Mouse (Mus musculus) MEL (cell line): ENCODE data around the gene Acad11. TPM values are rescaled to one million over a fixed set of nuclear protein-coding genes. Genes with fewer than 3 reads are reported as not detected.

Experiments
- DNase-seq: peaks from one replicate; pipeline ENCODE4 v3.0.0; 2011; ENCODE audit warnings: low read depth, low spot score
- H3K27ac ChIP-seq: 2 replicates; pipeline ENCODE4 v1.5.1; 2012; ENCODE audit warnings: low read depth, mild to moderate bottlenecking, control low read depth, low read length, moderate library complexity; ENCODE audit not compliant: control insufficient read depth
- H3K27me3 ChIP-seq, 2 experiments: fragments of 150-350 bp in 1 of 2; sonication (generic) in 1 of 2; 2 replicates each; pipeline ENCODE4 v1.6.1; 2012; ENCODE audit warnings: low read length in 2 of 2, mild to moderate bottlenecking in 2 of 2, improper control_type of control experiment in 1 of 2, moderate library complexity in 1 of 2; ENCODE audit not compliant: insufficient read depth in 2 of 2, control insufficient read depth in 1 of 2
- H3K36me3 ChIP-seq, 2 experiments: 2 replicates each; pipeline ENCODE4 v1.6.1; 2012 to 2014; ENCODE audit warnings: low read length in 2 of 2, improper control_type of control experiment in 1 of 2, inconsistent platforms in 1 of 2, mild to moderate bottlenecking in 1 of 2; ENCODE audit not compliant: insufficient read depth in 2 of 2, control insufficient read depth in 1 of 2
- H3K4me1 ChIP-seq, 2 experiments: fragments of 150-350 bp in 1 of 2; sonication (generic) in 1 of 2; 2 replicates each; pipeline ENCODE4 v1.6.1; 2012; ENCODE audit warnings: low read length in 2 of 2, improper control_type of control experiment in 1 of 2, mild to moderate bottlenecking in 1 of 2; ENCODE audit not compliant: insufficient read depth in 2 of 2, control insufficient read depth in 1 of 2
- H3K4me3 ChIP-seq, 2 experiments: fragments of 150-350 bp in 1 of 2; sonication (generic) in 1 of 2; 2 replicates each; pipeline ENCODE4 v1.5.1; 2012; ENCODE audit warnings: low read depth in 2 of 2, low read length in 2 of 2, mild to moderate bottlenecking in 2 of 2, moderate library complexity in 2 of 2, control low read depth in 1 of 2, improper control_type of control experiment in 1 of 2; ENCODE audit not compliant: control insufficient read depth in 1 of 2, insufficient read depth in 1 of 2
- H3K79me2 ChIP-seq: 2 replicates; pipeline ENCODE4 v1.6.1; 2012; ENCODE audit warnings: mild to moderate bottlenecking, low read length, moderate library complexity; ENCODE audit not compliant: control insufficient read depth, poor library complexity, insufficient read depth
- H3K9ac ChIP-seq: 2 replicates; pipeline ENCODE4 v1.6.1; 2012; ENCODE audit warnings: low read depth, mild to moderate bottlenecking, control low read depth, low read length, moderate library complexity; ENCODE audit not compliant: control insufficient read depth, poor library complexity, severe bottlenecking
- H3K9me3 ChIP-seq: fragments of 150-350 bp; sonication (generic); replicated peaks from 2 replicates; pipeline ENCODE4 v1.6.1; 2012; ENCODE audit warnings: mild to moderate bottlenecking, low read length, improper control_type of control experiment, moderate library complexity; ENCODE audit not compliant: insufficient read depth
- BHLHE40 ChIP-seq: IDR thresholded peaks from 2 replicates; pipeline ENCODE4 v1.6.1; 2012; ENCODE audit warnings: low read depth, mild to moderate bottlenecking, inconsistent platforms, low read length, improper control_type of control experiment, borderline replicate concordance
- CHD2 ChIP-seq: IDR thresholded peaks from 2 replicates; pipeline ENCODE4 v1.6.1; 2011; ENCODE audit warnings: low read length, improper control_type of control experiment
- ELF1 ChIP-seq: IDR thresholded peaks from 2 replicates; pipeline ENCODE4 v1.6.1; 2014; ENCODE audit warnings: low read depth, mild to moderate bottlenecking, inconsistent platforms, low read length, improper control_type of control experiment, moderate library complexity
- ETS1 ChIP-seq: IDR thresholded peaks from 2 replicates; pipeline ENCODE4 v1.6.1; 2012; ENCODE audit warnings: low read depth, mild to moderate bottlenecking, inconsistent platforms, low read length, improper control_type of control experiment, moderate library complexity
- GABPA ChIP-seq: IDR thresholded peaks from 2 replicates; pipeline ENCODE4 v1.6.1; 2012; ENCODE audit warnings: low read depth, mild to moderate bottlenecking, inconsistent platforms, low read length, improper control_type of control experiment, moderate library complexity
- GATA1 ChIP-seq: IDR thresholded peaks from 2 replicates; pipeline ENCODE4 v1.6.1; 2011; ENCODE audit warnings: low read depth, low read length, improper control_type of control experiment
- HCFC1 ChIP-seq: IDR thresholded peaks from 2 replicates; pipeline ENCODE4 v1.6.1; 2012; ENCODE audit warnings: low read depth, mild to moderate bottlenecking, inconsistent platforms, low read length, improper control_type of control experiment, moderate library complexity
- MAFK ChIP-seq: IDR thresholded peaks from 2 replicates; pipeline ENCODE4 v1.6.1; 2011; ENCODE audit warnings: low read depth, mild to moderate bottlenecking, low read length, improper control_type of control experiment, borderline replicate concordance
- MAZ ChIP-seq: IDR thresholded peaks from 2 replicates; pipeline ENCODE4 v1.6.1; 2012; ENCODE audit warnings: low read depth, mild to moderate bottlenecking, inconsistent platforms, low read length, improper control_type of control experiment
- MXI1 ChIP-seq: IDR thresholded peaks from 2 replicates; pipeline ENCODE4 v1.6.1; 2011; ENCODE audit warnings: mild to moderate bottlenecking, low read depth, low read length, improper control_type of control experiment
- MYB ChIP-seq: IDR thresholded peaks from 2 replicates; pipeline ENCODE4 v1.6.1; 2011; ENCODE audit warnings: mild to moderate bottlenecking, low read depth, low read length, improper control_type of control experiment
- MYC ChIP-seq: IDR thresholded peaks from 2 replicates; pipeline ENCODE4 v1.6.1; 2011; ENCODE audit warnings: low read depth, mild to moderate bottlenecking, low read length, improper control_type of control experiment, moderate library complexity
- NELFE ChIP-seq: IDR thresholded peaks from 2 replicates; pipeline ENCODE4 v1.6.1; 2011; ENCODE audit warnings: low read depth, low read length, improper control_type of control experiment
- NRF1 ChIP-seq: IDR thresholded peaks from 2 replicates; pipeline ENCODE4 v1.6.1; 2014; ENCODE audit warnings: low read depth, mild to moderate bottlenecking, inconsistent platforms, low read length, improper control_type of control experiment, moderate library complexity; ENCODE audit not compliant: poor library complexity, insufficient read depth, severe bottlenecking
- RAD21 ChIP-seq: IDR thresholded peaks from 2 replicates; pipeline ENCODE4 v1.6.1; 2011; ENCODE audit warnings: mild to moderate bottlenecking, low read depth, low read length, improper control_type of control experiment
- RCOR1 ChIP-seq: IDR thresholded peaks from 2 replicates; pipeline ENCODE4 v1.6.1; 2012; ENCODE audit warnings: low read depth, mild to moderate bottlenecking, inconsistent platforms, low read length, improper control_type of control experiment
- UBTF ChIP-seq: IDR thresholded peaks from 2 replicates; pipeline ENCODE4 v1.6.1; 2012; ENCODE audit warnings: low read depth, mild to moderate bottlenecking, inconsistent platforms, low read length, improper control_type of control experiment, moderate library complexity, borderline replicate concordance; ENCODE audit not compliant: insufficient read depth
- USF1 ChIP-seq: IDR thresholded peaks from 2 replicates; pipeline ENCODE4 v1.6.1; 2014; ENCODE audit warnings: low read depth, mild to moderate bottlenecking, inconsistent platforms, low read length, improper control_type of control experiment, moderate library complexity
- ZC3H11A ChIP-seq: IDR thresholded peaks from 2 replicates; pipeline ENCODE4 v1.6.1; 2012; ENCODE audit warnings: low read depth, mild to moderate bottlenecking, inconsistent platforms, low read length, improper control_type of control experiment
- ZKSCAN1 ChIP-seq: IDR thresholded peaks from 2 replicates; pipeline ENCODE4 v1.6.1; 2012; ENCODE audit warnings: low read depth, mild to moderate bottlenecking, inconsistent platforms, low read length, improper control_type of control experiment, moderate library complexity
- ZMIZ1 ChIP-seq: IDR thresholded peaks from 2 replicates; pipeline ENCODE4 v1.6.1; 2012; ENCODE audit warnings: low read depth, mild to moderate bottlenecking, inconsistent platforms, low read length, improper control_type of control experiment, moderate library complexity
- polyA plus RNA-seq, 2 experiments: library from polyadenylated mRNA; stranded (reverse) in 1 of 2; unstranded in 1 of 2; fragments of >175 nt in 1 of 2; fragments of >200 nt in 1 of 2; gene quantifications; 2 replicates each; pipeline versions ENCODE4 v1.2.1 to v1.2.4; 2012; ENCODE audit warnings: low replicate concordance in 2 of 2, low read depth in 1 of 2; ENCODE audit not compliant: insufficient read length in 2 of 2, insufficient read depth in 1 of 2, missing spikeins in 1 of 2
- total RNA-seq: library from RNA; depleted of rRNA; stranded (reverse); fragments of 300-350 nt; gene quantifications from 2 replicates; pipeline ENCODE4 v1.2.3, GENCODE M21; 2012

Acad11 gene
- total and polyA plus RNA-seq, 3 experiments, result 14.2 to 16.0 TPM; not detected in 1

DNA sequence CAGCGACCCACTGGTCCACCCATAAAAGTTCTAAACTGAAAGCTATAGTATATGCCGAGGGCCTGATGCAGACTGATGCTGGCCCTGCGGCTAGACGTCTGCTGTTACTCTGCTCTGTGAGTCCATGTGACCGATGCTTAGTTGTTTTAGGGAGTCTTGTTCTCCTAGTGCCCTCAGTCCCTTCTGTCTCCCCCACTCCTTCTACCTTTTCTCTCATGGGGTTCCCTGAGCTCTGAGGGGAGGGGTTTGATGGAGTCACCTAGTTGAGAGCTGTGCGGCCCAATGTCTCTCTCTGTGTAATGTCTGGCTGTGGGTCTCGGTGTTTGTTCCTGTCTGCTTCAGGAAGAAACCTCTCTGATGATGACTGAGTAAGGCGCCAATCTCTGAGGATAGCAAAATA is 36.0 kb upstream of the Acad11 start (continued):
- TF ChIP-seq BHLHE40, result no peak
- no peak for TF ChIP-seq NELFE

DNA sequence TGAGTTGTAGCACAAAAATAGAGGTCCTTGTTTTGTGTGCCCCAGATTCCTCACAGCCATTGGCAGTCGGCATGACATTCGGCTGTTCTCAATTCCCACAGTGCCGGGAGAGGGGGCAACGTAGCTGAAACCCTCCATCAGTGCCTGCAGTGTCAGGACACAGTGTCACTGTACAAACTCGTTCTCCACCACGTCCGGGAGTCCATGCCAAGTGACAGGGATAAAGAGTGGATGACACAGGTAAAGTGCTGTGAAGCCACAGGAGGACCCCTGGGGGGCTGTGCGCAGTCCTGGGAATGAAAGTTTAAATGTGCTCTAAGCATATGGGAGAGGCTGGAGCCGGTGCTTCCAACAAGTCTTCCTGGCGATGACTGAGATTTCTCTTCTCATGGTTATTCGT is 33.3 kb upstream of the Acad11 start:
- Histone ChIP-seq H3K4me1 (no peaks in the 10 kb centered on the region), H3K9ac (no peak overlapping the region), H3K79me2 (no peaks in the 10 kb centered on the region), H3K36me3 (no peaks in the 10 kb centered on the region), H3K4me3 (no peak overlapping the region), H3K27ac (no peak overlapping the region), H3K9me3 (no peaks in the 10 kb centered on the region), H3K27me3 (no peaks in the 10 kb centered on the region)
- no peak for TF ChIP-seq MAZ
- no peak for TF ChIP-seq USF1
- no peak for TF ChIP-seq NRF1
- no peak for TF ChIP-seq NELFE
- TF ChIP-seq RCOR1, result no peak
- TF ChIP-seq ZC3H11A, result no peak
- TF ChIP-seq MYB, result no peak
- TF ChIP-seq ETS1, result no peak
- TF ChIP-seq CHD2, result no peak
- no peak for DNase-seq

DNA sequence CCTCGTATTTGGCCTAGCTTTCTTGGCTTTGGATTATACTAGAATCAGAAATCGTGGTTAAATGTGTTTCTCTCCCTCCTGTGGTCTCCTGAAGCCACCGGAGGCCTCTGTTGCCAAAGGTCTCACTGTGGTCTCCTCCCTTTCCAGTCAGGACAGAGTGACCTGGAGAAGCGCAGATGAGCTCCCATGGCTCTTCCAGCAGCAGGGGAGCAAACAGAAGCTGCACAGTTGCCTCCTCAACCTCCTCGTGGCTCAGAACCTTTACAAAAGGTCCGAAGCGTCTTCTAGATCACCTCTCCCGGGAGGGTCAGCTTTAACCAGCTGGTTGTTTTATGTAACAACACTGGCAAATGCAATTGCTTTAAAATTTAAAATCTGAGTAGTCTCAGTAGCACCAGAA is 28.9 kb upstream of the Acad11 start:
- DNase-seq, result no peak
- Histone ChIP-seq H3K9ac (no peak overlapping the region), H3K4me3 (no peak overlapping the region), H3K27ac (no peak overlapping the region), H3K9me3 (no peaks in the 10 kb centered on the region), H3K27me3 (no peaks in the 10 kb centered on the region), H3K79me2 (no peaks in the 10 kb centered on the region), H3K36me3 (no peaks in the 10 kb centered on the region), H3K4me1 (no peaks in the 10 kb centered on the region)
- no peak for TF ChIP-seq ZC3H11A
- no peak for TF ChIP-seq MAZ
- TF ChIP-seq USF1, result no peak
- TF ChIP-seq RCOR1, result no peak
- TF ChIP-seq HCFC1, result no peak

DNA sequence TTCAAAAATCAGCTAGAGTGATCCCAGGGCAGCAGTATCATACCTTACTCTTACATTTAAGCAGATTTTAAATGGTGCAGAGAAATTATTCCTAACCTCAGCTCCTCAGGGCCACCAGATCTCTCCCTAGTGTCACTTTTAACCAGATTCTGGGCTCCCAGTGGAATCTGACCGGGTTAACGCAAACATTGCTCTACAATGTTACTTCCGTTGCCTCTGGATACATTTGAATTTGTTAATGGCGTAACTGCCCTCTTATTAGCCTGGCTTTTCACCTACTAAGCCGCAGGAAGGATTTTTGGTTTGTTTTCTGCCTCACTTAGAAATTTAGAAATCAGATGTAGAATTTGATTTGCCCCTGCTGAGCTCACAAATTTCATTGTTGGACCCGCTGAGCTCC is 28.5 kb upstream of the Acad11 start:
- Histone ChIP-seq H3K27me3 (no peaks in the 10 kb centered on the region), H3K4me3 (no peak overlapping the region), H3K4me1 (no peaks in the 10 kb centered on the region), H3K36me3 (no peaks in the 10 kb centered on the region), H3K79me2 (no peaks in the 10 kb centered on the region), H3K9me3 (no peaks in the 10 kb centered on the region), H3K27ac (no peak overlapping the region), H3K9ac (no peak overlapping the region)
- DNase-seq, result no peak
- TF ChIP-seq HCFC1, result no peak
- no peak for TF ChIP-seq MXI1
- TF ChIP-seq MYC, result no peak
- no peak for TF ChIP-seq CHD2
- no peak for TF ChIP-seq BHLHE40
- no peak for TF ChIP-seq ZKSCAN1
- no peak for TF ChIP-seq GABPA
- TF ChIP-seq NRF1, result no peak
- no peak for TF ChIP-seq ELF1
- no peak for TF ChIP-seq MAFK
- TF ChIP-seq UBTF, result no peak
- no peak for TF ChIP-seq MAZ
- TF ChIP-seq ZMIZ1, result no peak
- TF ChIP-seq GATA1, result no peak
- TF ChIP-seq RAD21, result no peak
- TF ChIP-seq RCOR1, result no peak
